Mouse (Mus musculus) small intestine, adult 10 weeks (tissue): Measurements from ENCODE around the gene Scg2. TPM values are rescaled to one million over a fixed set of nuclear protein-coding genes. Genes with fewer than 3 reads are reported as not detected.

Experiments
- polyA plus RNA-seq: library from polyadenylated mRNA; stranded (reverse); fragments of 350-450 nt; fragmentation: Illumina TruSeq; extraction: RNeasy Lipid Tissue Mini Kit (QIAGEN cat#74804); gene quantifications from one replicate; pipeline ENCODE4 v1.2.3, GENCODE M21; 2014; ENCODE audit warnings: low replicate concordance

The Scg2 gene
- 36.1 TPM for polyA plus RNA-seq

GRCm38 (mm10) chr1:79439609-79440308 is at the start of gene Scg2:
Gene Scg2, minus strand, starts transcription at chr1:79440120.

Other genes with a start within 250 kb of the Scg2 start
- 151 TPM for gene Ap1s3, start 231.9 kb upstream of the Scg2 start, polyA plus RNA-seq